Mouse (Mus musculus): ENCODE data around the gene Lrrc1.
A peak's percentile ranks its signal among the peaks of the same experiment; 100 is the strongest.

Lrrc1 gene

DNA sequence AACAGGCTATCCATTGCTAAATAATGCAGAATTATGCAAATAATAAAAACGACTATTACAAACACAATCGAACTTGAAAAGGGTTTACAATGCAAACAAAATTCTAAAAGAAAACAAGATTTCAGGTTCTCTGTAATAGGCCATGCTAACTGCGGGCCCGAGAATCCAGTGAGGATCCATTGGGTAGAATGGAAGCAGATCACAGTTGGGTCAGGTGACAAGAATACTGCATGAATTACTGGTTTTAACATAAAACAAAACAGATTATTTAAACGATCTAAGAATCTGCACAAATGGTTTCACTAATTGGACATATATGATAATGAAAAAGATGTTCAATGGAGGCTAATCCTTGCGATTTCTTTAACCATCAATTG, 42.5 kb downstream of the Lrrc1 start:
- no peak for DNase-seq (ENCODE audit: low spot score in 2 of 2)

DNA sequence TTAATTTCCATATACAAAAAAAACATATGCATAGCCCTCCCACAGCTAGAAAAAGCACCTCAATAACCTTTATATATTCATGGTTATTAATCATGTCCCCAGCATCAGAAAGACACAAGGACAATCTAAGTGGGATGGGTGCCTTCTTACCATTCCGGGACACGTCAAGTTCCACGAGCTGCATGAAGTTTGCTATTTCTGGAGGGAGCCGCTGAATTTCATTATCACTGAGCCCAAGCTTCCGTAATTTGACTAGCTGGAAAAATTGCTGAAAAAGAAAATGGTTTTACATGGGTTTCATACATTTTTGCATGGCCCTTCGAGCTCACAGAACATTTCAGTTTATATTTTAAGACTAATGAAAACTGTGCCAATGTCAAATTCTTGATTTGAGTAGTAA, 45.6 kb downstream of the Lrrc1 start:
- DNase-seq (ENCODE audit: low spot score in 2 of 2): no peak

DNA sequence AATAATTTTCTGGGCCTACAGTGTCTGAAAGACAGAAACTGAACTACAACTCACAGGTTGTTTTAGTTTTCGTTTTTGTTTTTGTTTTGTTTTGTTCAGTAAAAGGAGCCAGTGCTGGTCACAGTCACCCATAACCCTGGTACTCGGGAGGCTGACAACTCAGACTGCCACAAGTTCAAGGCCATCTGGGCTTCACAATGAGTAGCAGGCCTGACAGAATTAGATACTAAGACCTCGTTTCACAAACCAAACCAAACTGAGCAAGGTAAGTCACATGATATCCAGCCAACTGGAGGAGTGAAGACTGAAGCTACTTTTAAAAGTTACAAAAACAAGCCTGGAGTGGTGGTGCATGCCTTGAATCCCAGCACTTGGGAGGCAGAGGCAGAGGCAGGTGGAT, 46.3 kb downstream of the Lrrc1 start:
- DNase-seq (ENCODE audit: low spot score in 2 of 2): no peak

DNA sequence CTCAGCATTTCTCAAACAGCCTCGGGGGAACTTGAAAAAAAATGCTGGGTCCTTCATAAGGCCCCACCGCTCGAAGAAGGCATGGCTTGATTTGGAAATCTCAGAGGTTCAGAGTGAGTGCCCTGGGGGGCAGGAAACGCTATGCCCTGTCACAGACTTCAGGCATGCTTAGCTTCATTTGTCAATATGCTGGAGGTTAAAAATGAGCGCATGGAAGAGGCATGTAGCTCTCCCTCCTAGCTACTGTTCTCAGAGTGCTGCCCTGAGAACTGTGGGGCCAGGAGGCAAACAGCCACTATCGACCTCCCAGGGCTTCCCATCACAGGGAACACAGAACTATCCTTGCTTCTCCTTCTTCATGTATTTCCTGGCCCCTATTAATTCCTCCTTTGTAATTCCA, 47.5 kb downstream of the Lrrc1 start:
- no peak for DNase-seq (ENCODE audit: low spot score in 2 of 2)

DNA sequence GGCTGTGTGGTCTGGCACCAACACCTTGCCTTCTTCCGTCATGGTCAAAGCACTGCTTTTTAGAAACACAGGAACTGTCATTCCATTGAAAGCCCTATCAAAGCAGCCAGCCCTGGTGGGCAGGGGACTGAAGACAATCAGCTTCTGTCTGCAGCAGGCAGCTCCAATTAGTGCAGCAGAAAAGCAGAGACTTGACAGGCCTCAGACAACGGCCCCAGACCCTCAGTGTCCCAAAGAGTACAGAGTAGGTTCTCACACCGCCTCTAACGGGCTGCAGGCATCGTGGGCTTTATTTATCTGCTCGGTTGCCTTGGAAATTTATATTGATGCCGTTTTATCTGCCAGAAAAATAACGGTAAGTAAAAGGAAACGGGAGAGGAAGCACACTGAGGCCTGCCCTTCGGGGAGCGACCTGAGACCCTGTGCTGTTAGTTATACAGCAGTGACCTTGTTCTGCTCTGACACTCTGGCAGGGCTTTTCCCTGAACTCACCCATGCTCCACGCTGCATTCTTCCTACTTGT, 48.1 kb downstream of the Lrrc1 start:
- DNase-seq (ENCODE audit: low spot score in 2 of 2): no peak

DNA sequence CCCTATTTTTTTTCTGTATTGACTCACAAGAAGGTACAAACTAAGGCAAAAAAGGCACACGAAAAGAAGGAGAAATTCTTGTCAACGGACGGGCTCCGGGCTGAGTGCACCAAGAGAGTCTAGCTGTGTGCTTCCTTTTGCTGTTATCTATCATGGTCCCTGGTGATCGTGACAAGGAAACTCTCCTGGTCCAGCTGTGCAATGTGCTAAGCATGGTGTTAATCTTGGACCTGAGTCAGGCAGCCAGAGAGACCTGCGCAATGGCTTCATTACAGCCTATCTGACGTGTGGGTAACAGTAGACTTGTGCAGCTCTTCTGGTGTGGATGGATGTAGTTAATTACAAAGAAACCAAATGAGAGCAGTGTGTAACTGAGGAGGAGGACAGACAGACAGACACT, 50.4 kb downstream of the Lrrc1 start:
- DNase-seq (ENCODE audit: low spot score in 2 of 2): no peak

DNA sequence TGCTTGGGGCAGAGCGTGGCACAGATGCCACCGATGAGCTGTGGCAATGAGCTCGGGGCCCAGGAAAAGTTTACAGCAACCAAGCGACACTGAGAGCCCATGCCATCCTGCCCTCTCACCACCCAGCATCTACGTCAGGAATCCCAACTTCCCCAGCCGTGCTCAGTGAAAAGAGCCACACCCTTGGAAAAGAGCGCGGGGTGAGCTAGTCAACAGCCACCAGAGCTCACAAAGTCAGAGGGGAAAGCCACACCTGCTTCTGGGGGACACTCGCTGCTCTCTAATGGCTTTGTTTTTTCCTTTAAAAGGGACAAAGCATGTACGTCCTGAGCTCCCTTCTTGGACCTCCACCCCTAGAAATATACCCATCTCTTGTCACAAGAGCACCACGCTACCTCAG, 56.1 kb downstream of the Lrrc1 start:
- DNase-seq (ENCODE audit: low spot score in 2 of 2): no peak

DNA sequence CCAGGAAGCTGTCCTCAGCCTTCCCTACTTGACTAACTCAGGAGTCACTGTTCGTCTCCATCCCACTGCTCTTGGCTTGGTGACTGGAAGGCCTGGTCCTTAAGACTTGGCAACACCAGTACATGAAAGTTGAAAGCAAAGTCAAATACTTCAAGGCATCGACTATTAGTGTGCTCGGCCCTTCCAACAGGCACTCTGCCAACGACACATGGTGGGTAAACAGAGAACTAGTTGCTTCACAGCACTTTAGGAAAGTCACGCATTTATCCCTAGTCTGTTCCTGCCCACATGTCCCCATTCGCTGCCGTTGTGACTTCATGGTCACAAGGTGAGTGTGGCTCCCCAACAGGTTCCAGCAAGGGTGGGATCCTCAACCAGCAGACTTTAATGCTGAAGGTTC, 57.2 kb downstream of the Lrrc1 start:
- no peak for DNase-seq (ENCODE audit: low spot score in 2 of 2)

DNA sequence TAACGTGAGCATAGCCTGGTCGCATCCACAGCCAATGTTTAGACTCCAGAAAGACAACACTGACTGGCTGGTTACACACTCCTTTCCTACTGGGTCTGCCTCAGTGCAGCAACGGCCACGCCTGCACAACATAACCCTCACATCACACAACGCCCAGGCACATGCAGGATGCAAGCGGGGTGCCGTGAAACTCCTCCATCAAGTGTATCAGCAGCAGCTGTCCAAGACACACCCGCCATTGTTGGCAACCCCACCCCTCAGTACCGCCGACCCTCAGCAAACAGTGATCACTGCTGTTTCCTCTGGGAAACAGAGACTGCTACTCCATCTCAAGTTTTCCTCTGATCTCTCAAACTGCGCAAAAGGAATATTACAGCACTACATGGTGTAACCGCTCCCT, 58.8 kb downstream of the Lrrc1 start:
- no peak for DNase-seq (ENCODE audit: low spot score in 2 of 2)

DNA sequence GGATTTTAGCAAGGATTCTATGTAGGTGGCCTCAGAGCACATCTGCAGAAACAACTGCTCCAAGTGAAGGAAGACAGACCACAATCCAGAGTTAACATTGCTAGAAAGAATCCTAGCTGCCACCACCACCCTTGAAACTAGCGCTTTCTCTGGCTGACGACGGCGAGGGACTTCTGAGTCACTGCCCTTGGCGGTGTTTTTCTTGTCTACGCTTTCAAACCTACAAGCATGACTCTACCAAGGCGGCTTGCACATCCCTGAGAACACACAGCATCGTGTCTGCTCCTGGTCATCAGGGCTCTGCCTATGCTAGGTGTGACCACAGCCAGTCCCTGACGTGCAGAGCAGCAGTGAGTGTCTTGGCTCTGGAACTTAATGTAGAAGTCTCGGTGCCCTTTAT, 59.9 kb downstream of the Lrrc1 start:
- DNase-seq (ENCODE audit: low spot score in 2 of 2): no peak

DNA sequence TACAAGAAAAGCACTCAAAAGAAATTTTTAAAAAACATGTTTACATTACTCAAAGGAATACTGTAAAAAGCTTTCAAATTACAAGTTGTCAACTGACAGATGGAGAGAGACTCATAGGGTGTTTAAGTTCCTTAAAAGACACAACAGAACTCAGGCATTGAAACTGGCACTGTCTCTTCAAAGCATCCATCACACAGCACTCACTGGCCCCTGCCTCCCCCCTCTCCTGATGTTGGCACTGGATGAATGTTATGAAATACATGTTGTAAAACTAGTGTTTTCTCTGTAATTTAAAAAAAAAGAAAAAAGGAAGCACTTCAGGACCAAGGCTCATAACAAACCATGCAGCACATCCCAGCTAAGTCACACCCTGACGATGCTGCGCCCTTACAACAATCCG, 61.1 kb downstream of the Lrrc1 start:
- DNase-seq (ENCODE audit: low spot score in 2 of 2): no peak

DNA sequence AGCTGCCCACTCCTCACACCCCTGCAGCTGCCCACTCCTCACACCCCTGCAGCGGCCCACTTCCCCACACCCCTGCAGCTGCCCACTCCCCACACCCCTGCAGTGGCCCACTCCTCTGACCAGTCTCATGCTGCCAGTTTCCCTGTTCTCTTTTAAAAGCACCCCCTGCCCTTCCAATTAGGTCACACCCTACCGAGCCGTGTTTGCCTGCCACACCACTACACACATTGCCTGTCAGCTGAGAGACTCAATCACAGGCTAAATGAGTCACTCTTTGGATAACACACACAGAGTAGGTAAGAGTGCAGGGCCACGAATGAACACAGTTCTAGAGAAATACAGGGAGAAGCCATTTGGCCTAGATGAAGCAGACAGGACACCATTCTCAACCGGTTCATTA, 62.4 kb downstream of the Lrrc1 start:
- no peak for DNase-seq (ENCODE audit: low spot score in 2 of 2)

DNA sequence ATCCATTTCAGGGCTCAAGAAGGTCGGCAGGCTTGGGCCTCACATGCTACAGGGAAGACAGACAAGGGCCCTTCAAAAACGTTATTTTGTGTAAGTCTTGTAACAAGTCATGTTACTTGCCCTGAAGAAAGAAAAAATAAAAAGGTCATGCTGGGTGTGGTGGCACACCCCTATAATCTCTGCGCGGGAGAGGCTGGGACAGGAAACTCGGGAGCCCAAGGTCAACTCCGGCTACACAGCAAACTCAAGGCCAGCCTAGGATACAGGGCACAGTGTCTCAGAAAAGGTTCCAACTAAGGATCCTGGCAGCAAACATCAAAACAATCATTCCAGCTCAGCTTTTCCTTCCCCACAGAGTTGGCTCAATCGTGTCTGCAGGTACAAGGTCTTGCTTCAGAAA, 63.3 kb downstream of the Lrrc1 start:
- no peak for DNase-seq (ENCODE audit: low spot score in 2 of 2)

DNA sequence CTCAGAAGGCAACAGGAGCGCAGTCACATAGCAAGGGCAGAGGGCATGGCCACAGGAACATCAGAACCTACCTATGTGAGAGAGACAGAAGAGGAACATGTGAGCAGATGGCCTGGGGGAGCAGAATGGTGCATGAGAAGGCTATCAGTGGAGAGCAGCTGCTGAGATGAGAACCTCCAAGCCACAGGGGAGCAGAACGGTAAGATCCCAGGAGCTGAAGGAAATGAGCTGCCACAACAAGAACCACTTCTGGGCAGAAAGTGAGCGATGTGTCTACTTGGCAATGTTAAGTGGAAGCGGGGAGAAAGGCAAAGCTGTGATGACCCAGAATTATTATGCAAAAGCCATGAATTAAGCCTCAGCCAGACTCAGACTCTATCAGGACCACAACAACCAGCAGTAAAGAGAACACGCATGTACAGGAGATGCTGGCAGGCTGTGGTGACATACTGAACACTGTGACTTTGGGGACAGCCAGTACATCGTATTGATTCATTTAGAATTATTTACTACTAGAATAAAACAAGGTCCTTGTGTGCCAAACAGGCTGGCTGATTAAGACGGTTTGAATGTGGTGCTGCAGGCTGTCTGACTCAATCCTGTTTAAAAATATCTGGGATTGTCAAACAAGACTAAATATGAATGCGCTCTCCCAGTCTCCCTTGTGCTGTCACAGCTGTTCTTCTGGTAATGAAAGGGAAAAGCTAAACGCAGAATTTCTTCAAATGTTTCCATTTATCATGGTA, 63.9 kb downstream of the Lrrc1 start:
- DNase-seq (ENCODE audit: low spot score in 2 of 2): no peak

DNA sequence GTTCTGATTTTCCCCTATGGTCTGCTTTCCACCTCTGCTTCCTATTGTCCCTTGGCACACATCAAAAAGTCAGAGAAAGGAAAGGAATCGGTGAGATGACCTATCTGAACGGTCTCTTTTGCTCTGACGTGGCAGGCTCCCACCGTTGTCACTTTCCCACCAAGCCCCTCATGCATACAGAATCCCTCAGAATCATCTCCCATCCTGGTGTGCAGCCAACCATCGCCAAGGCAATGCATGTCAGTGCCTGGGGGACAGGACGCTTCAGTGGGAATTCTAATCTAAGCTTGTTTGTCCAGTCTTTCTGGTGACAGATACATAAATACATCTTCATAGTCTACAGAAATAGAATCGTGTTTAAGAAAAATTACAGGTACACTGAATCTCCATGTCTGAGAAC, 64.7 kb downstream of the Lrrc1 start:
- no peak for DNase-seq (ENCODE audit: low spot score in 2 of 2)

DNA sequence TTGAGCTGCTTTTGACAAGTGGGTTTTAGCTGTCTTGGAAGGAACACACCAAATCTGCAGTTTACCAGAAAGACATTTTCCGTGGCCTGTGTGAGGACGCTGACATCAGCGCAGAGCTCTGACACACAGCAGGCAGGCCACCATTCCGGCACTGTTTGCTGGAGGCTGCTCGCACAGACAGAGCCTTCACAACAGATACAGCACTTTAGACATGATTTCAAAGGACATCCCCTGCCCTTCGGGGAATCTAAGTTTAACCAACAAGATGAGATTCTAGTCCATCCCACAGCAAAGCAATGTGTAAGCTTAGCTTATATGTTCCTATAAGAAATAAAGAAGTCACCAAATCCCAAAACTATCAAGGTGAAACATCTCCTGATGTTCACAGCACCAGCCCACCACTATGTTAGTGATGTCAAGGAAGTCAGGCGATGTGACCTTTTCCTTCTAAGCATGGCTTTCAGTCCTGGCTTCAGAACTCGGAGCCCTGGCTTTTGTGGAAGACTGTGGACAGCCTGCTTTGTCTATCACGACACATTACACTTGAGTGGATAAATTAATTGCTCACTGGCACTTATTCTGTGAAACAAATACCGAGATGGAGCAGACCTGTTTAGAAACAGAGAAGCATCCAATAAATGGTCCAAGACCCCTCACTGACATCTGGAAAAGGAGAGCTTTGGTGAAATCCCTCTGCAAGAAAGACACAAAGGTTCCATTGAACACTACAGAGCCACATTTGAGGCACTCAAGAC, 66.3 kb downstream of the Lrrc1 start:
- DNase-seq (ENCODE audit: low spot score in 2 of 2): no peak

DNA sequence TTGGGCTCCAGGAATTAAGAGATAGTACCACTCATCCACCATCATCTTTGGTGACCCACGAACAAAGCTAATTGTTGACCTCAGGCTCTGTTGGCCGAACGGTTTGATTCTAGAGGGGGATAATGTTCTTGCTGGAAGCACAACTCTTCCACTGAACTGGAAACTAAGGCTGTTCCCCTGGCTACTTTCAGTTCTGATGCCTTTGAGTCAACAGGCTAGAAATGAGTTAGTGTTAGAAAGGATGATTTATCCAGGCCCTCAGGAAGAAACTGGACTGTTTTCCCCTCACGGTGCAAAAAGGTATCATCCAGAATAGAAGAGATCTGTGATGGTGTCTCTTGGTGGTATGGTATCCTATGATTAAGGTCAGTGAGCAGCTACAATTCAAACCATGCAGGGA, 70.1 kb downstream of the Lrrc1 start:
- DNase-seq (ENCODE audit: low spot score in 2 of 2): no peak

DNA sequence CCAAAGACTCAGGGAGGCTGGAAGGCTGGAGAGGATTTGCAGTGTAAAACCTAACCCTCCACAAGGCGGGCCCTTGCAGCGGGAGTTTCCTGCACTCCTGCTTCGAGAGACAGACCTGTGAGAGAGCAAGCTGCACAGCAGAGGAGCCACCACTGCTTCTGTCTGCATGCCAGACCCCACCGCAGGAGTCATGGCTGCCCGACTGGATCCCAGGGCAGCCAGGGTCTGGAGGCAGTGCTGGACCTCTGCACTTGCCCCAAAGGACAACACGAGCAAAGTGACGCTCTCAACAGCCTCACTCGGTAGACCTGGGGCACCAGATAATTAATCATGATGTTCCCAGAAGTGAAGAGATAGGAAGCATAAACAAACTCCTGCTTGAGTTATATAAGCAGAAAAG, 72.1 kb downstream of the Lrrc1 start:
- DNase-seq (ENCODE audit: low spot score in 2 of 2): no peak

DNA sequence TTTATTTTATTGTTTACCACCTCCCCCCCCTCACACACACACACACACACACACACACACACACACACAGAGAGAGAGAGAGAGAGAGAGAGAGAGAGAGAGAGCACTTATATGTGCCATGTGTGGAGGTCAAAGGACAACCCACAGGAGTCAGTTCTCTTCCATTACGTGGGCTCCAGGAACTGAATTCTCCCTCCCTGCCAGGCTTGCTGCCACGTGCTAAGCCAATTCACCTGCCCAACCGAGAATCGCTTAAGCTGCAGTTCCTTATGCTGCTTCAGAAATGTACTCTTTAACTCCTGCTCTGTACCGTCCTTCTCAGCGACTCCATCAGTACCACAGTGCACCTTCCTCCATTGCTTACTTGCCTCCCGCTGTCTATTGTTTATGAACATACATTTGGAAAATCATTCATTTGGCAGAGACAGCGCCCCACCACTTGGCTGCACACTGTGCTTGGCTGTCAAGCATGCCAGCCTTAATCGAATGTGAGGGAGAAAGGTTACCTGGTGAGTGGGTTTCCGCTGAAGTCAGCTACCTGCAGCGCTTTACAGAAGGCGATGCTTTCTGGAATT, 72.9 kb downstream of the Lrrc1 start:
- DNase-seq (ENCODE audit: low spot score in 2 of 2): no peak

DNA sequence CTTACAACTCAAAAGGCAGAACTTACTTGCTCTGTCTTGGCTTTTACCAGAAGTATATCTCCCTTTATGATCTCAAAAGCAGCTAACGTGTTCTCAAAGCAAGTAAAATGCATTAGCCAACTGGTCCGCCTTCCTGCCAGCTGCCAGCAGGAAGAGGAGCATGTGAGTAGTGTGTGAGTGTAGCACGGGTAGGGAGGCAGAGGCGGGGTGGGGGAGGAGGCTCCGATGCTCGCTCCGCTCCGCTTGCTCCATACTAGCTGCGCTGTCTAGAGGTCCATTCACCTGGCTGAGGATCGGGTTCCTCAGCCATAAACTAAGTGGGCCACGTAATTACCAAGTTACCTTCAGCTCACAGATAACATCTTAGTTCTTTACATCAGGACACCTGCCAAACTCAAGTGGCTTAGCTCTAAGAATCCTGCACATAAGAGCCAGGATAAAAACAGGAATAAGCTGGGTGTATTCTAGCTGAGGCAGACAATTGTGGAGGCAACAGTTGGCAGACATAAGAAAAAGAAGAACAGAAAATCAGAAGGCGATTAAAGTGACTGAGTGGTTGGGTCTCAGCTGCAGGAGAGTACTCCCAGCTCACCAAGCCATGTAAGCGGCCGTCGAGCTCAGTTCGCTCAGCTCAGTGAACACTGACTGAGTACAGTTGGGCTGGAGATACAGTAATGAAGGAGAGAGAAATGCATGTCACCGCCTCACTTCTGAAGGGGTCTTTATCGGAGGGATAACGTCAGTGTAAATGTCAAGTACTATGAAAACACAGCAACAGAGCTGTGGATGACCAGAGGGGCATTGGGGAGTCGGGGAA, 74.7 kb downstream of the Lrrc1 start:
- peak in 1 of 2 experiments; percentile 34 for DNase-seq (ENCODE audit: low spot score in 2 of 2)

DNA sequence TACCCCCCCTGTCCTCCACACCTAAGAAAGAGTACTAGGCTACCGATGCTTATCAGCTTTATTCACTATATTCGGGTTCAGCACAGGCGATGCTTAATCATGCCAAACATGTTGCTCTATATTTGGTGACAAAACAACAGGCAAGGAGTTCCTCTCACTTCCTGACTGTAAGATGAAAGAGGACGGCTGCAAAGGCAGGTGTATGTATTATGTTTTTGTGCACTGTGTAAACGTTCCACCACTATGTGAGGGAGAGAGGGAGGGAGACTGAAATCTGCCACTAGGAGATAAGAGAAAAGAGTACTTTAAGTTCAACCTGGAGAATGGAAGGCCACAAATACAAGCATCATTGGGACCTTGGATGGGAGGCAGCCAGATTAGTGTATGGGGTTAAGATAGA, 77.7 kb downstream of the Lrrc1 start:
- no peak for DNase-seq (ENCODE audit: low spot score in 2 of 2)

DNA sequence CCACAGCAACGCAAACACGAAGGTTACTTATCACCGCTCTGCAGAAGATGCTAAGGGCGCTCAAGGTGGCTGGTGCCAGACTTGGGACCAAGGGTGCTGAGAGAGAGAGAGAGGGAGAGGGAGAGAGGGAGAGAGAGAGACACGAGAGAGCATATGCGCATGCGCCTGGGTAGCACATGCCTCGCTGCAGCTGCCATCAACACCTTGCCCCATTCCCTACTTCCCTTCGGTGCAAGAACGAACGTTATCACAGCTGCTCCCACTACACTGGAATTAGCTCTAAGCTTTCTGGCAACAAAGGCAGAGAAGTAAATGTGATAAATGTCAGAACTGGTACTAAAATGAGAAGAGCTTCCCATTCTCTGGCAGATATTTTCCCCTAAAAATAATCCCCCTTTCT, 79.3 kb downstream of the Lrrc1 start:
- DNase-seq (ENCODE audit: low spot score in 2 of 2): no peak

All from spleen, postnatal 10 days (tissue).